Mouse (Mus musculus) urinary bladder, adult 18-20 months (tissue): ENCODE measurements around the gene Gnas.

Experiments used
- DNase-seq, 2 experiments: peaks; one replicate each; pipeline ENCODE4 v3.0.0; 2022; ENCODE audit warnings: low spot score in 2 of 2, mixed read lengths in 2 of 2

Gnas gene

DNA sequence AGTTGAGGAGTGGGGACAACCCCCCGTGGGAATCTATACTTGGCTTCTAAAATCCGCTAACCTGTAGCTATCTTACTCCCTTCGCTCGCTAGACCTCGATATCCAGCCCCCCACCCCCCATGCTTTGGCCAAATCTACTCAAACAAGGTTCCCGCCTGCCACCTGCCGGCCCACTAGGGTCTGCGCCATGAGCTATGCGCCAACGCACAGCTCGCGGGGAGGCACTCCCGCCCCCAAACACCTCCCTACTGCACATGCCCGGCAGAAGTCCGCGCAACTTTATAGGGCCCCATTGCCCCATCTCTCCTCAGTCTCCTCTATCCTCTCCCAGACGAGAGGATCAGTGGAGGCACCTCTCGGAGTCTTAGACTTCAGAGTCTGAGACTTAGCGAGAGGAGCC, at the start of gene Gnas:
Gene Gnas (plus strand): TSS at position 310 of the 400 bp plus-strand sequence.
- DNase-seq: no peak

DNA sequence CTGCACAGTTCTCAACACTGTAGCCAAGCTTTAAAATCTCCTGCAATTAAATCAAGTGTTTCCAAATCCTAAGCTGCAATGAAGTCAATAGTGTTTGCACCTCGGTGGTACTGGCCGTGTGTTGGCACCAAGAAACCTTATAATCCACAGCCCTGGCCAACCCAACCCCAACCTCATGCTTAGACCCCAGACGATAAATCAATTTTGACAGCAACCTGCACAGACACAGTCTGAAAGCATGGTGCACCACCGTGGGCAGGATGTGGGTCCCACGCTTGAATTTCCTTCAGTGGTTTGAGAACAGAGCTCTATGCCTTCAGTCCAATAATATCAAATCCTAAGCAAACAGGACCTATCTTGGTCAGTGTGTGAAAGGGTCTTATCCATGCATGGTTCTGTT, 41.7 kb upstream of the Gnas start:
- no peak for DNase-seq

DNA sequence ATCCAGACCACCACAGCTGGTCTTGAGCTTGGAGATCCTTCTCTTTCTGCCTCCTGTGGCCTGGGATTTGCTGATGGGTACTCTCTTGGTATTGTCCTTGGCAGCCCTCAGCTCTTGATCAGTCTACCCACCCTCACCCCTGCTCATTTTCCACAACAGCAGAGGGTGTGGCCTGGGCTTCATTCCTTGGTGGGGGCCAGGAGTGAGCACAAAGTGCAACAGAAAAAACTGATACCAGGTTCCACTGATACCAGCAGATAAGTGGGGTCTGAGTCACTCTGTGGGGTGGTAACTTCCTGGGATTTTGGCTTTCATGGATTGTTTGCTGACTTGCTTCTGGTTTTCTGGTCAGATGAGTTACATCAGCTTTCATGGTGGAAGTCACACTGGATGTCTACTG, 32.2 kb upstream of the Gnas start:
- DNase-seq: no peak

DNA sequence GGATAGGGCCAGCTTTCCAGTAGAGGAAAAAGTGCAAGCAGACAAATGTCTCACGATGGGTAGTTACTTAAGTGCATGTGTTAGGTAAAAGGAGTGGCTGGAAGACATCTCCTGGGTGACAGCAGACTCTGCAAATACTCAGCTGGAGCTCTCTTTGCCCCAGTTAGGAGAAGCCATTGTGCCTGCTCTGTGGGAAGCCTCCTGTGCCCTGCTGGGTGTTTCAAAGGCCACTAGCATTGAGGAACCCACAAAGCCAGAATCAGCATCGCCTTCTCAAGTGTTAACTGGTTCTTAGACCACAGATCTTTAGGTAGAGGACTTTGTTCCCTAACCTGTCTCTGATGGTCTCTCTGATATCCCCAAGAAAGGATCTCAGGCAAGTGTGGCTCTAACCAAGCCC, 26.8 kb upstream of the Gnas start:
- no peak for DNase-seq

DNA sequence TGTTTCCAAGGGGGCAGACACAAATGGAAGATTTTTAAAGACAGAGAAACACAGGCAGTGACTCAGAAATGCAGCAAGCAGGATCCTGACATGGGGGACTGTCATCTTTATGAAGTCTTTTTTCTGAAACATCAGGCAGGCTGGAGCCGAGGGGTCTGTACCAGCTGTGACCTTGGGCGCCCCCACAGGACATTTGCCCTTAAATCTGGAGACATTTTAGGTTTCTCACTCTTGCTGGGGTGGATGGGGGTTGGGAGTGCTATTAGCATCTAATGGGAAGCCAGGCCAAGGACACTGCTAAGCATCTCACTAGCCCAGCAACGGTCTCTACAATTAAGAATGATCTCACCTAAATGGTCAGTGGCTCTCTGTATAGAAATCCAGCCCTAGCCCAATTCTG, 24.1 kb upstream of the Gnas start:
- no peak for DNase-seq

DNA sequence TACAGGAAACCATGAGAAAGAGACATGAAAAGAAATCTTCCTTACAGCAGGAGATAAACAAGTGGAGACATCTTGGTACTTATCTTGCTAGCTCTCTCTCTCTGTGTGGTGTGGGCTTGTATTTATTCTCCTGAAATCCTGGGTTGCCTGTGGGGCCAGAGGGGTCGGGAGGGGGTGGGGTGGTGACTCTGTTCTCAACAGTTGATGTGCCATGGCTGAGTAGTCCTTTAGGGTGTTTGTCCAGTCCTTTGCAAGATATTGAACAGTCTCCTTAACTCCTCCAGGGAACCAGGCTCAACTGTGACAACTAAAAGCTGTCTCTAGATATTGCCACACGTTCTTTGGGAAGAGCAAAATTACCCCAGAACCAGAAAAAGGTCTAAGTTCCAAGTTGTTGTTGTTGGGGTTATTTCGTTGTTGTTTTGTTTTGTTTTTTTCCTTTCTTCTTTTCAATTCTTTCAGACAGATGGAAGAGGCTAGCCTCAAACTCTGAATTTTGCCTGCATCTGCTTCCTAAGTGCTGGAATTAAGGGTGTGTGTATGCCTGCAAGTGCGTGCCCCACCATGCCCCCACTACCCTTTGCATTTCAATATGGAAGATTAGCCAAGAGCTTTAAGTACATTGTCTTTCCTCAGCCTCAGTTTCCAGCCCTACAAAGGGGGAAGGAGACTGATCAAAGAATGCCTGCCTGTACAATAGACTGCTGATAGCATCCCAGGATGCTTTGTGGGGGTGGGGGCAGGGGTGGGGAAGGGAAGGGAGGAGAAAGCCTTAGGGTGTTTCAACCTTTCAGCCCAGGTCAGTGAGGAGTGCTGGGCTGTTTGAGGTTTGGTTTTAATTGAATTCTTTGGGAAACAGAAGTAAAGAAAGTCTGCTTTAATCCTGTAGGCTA, 23.0 kb upstream of the Gnas start:
- DNase-seq: no peak

DNA sequence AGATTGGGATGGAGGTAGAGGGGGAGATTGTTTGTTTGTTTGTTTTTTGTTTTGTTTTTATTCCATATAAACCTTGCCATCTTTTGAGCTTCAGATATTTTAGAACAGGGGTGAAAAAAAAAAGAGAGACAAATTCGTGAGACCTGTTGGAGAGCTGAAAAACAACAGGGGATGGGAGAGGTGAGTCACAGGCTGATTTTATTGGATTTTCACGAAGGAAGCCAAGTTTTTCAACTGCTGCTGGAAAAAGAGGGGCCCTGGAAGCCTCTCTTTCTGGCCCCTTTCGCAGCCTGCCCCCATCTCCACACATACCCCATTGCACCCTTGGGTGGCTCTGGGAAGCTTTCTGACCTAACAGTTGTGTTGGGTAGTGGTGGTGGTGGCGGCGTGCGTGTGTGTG, 22.3 kb upstream of the Gnas start:
- no peak for DNase-seq

DNA sequence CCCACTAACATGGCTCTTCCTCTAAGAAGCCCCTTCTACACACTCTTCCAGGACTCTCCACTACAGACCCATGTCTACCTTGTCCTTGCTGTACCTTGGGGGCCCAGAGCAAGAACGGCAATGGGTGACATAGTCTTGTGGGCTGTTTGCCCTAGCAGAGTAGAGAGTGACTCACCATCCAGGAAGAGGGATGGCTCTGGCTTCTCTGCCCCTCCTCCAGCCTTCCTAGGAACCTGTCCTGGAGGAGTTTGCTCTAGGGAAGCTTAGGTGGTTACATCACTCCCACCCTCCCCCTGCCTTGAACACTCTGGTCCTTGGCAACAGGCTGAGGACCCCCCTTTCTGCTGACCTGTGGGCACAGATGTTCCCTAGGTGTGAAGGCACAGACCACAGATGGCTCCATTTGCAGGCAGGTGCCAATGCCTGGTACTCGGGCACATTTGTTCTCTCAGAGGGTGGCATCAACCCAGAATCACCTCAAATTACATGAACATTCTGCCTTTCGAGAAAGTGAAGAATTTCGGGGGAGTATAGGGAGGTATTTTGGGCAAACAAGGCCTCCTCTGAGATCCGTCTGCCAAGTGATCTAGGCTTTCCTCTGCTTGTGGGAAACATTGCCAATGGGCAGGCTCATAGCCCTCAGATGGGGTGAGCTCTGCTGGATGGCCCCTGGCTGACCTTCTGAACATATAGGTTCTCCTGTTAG, 20.9 kb upstream of the Gnas start:
- DNase-seq: no peak

DNA sequence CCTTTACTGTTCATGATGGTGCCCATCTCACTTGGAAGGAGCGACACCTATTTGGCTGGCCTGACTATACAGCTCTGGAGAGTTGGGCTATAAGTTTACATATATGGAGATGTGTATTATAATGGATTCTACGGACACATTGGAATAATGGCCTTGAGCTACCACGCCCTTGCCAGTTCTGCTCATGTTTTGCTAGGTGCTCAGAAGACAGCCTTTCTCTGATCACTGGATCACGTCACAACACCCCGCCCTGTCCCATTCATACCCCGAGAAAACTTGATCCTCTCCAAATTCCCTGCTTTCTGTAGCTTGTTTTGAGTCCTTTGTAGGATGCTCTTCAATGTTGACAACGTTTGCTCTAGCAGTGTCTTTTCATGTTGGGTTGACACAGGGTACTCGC, 19.9 kb upstream of the Gnas start:
- no peak for DNase-seq

DNA sequence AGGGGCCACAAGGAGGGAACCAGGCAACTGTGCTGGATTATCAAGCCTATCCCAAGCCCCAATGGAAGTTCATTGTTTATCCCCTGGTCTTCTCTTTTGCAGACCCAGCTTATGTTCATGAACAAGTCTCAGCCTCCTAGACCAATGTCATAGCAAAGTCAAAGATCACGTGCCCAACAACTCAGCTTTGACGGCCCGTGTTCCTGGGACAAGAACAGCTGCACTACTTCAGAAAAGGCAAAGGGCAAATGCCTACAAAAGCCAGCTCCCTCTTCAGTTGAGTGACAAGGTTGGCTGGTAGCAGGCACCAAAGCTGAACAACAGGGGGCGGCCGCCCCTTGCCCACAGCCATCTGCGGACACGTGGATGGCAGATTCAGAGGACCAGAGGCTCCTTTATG, 13.7 kb upstream of the Gnas start:
- DNase-seq: no peak

DNA sequence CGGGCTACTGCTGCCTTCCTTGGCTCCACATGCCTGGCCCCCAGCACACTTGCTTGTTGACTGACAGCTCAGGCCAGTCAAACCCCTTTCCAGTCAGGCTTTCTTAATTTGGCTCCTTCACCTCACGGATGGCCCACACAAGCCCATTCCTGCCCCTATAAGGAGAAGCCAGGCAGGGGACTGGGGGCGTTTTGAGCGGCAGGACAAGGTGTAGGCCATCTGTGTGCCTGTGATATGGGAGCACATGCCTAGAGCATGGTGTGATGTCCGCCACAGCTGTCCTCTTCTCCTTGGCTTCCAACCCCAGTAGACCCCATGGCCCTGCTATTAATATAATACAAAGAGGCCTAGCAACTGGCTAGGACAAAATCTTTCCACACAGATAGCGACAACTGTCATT, 12.7 kb upstream of the Gnas start:
- DNase-seq: no peak

DNA sequence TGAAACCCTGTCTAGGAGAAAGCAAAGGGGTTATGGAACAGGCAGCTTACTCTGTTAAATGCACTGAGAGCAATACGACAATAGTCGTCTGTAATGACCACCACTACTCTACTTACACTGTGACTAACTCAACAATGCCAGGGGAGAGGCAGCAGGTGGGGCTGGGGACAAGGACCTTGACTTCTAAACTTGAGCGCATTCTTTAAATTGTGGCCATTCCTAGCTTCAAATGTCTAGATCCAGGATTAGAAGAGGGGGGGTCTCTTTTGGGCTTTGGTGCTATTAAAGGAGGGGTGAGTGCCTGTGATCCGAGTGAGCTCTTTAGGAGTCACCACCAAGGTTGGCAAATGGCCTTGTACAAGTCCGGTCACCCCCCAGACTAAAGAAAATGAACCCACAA, 11.0 kb upstream of the Gnas start:
- DNase-seq: no peak

DNA sequence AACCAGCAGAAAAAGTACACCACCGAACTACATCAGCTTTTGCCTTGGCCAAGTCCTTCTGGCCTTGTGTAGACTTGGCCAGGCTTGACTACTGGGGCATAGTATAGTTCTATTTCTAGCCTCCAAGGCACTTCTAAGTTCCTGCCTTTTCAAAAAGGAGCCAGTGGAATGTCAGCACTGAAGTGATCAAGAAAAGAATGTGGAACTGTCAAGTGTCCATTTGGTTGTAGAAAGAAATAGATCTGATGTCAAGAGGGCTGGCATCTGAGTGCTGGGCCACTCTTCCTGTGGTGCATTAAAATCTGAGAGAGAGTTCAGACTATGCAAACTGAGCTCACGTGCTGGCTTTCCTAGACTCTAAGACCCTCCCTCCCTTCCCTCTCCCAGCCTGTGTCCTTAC, 10.2 kb upstream of the Gnas start:
- no peak for DNase-seq

DNA sequence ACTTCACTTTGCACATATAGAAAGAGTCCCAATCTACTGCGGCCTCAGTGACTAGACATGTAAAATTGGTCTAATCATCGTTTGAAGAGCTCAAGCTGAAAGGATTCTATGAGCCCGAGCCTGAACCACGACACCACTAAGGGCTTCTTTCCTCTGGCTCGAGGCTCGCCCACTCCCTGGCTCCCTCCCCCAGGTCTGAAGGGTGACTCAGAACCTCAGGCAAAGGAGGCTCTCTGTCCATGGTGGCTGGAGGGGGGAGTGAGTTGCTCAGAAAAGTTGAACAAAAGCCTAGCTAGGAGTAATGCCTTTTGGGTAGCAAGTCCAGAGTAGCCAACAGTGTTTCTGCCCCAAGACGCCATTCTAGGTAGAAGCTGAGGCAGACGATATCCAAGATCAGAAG, 4.3 kb upstream of the Gnas start:
- DNase-seq: no peak

DNA sequence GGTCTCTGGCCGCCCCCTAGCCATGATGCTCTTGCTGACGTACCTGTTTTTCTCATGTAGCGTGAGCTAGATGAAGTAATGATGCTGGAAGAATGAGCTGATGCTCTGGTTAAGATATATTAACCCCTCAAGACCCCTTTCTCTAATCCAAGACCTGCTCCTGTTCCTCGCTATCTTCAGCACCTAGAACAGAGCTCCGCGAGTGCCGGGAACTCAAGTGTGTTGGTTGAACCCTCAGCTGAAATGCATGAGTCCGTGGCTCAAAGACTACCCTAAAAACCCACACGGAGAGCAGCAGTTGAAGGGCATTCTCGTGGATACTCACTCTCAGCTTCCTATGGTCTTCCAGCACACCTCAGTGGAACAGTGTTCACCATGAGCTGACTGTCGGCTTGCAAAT, 779 bp upstream of the Gnas start:
- no peak for DNase-seq

DNA sequence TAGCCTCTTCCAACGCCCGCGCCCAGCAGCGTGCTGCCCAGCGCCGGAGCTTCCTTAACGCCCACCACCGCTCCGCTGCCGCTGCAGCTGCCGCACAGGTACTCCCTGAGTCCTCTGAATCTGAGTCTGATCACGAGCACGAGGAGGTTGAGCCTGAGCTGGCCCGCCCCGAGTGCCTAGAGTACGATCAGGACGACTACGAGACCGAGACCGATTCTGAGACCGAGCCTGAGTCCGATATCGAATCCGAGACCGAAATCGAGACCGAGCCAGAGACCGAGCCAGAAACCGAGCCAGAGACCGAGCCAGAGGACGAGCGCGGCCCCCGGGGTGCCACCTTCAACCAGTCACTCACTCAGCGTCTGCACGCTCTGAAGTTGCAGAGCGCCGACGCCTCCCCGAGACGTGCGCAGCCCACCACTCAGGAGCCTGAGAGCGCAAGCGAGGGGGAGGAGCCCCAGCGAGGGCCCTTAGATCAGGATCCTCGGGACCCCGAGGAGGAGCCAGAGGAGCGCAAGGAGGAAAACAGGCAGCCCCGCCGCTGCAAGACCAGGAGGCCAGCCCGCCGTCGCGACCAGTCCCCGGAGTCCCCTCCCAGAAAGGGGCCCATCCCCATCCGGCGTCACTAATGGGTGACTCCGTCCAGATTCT, 812 bp downstream of the Gnas start:
- DNase-seq: no peak

DNA sequence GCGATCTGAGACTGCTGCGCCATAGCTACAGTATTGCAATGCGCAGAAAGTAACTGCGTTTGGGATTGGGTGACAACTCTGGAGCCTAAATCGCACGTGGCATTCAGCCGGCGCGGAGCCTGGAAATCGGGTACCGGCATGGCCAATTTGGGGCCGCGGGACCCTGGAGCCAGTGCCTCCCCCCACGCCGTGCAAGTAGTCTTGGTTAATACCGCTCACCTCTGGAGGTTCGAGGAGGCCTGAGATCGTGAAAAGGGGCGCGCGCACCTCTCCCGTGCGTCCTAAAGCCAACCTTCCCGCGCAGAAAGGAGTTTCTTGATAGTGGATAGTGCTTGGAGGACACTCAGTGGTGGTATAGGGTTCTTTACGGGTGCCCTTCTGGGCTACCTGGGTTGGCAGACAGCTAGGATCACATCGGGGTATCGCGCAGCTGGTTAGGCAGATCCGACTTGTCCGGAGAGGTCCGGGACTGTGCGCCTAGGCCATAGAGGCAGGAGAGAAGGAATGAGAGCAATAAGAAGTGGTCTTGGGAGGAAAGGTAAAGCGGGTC, 1.9 kb downstream of the Gnas start:
- no peak for DNase-seq

DNA sequence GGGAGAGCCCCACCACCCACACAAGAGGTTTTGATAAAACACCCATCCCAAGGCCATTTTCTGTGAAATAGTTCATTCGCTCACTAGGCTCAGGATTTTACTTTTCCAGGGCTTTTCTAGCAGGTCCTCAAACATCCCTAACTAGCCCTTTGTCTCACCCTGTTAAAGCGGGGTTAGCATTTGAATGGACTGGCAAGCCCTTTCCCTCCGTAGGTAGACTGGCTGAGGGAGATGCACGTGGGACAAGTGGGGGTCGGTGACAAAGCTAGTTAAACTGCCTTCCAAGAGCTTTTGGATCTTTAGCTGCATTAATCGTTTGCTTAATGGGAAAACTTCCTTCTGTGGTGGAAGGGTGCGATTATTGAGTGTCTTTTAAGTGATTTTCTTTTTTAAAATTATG, 3.8 kb downstream of the Gnas start:
- DNase-seq: no peak

DNA sequence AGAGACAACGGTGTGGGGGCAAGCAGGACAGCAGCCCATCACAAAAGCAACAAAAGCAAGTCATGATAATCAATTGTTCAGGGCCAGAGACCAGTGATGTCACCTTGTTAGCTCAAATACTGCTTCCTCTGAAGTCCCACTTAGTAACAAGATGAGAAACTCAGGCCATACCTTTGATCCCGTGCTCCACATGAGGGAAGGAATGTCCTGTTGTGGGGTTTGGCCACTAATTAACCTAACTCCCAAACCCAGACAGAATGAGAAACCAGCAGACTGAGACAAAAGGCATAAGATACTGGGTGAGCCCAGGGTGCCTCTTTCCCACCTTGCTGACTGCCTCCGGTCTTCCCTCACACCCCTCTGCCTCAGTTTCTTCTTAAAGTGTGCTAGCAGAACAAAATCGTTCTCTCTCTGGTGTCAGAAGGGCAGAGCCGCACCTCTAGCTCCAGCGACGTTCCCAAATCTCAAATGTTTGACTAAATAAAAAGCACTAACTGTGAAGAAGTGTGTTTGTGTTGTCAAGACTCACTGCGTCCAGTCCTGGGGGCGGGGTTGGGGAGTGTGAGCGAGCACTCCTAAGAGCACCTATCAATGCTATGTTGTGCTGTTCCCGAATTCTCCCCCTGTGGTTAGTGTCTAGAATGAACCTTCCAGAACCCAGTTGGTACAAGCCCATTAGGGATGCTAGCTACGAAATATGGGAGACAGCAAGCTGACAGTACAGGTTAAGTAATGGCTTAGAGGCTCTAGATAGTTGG, 4.7 kb downstream of the Gnas start:
- DNase-seq: no peak

DNA sequence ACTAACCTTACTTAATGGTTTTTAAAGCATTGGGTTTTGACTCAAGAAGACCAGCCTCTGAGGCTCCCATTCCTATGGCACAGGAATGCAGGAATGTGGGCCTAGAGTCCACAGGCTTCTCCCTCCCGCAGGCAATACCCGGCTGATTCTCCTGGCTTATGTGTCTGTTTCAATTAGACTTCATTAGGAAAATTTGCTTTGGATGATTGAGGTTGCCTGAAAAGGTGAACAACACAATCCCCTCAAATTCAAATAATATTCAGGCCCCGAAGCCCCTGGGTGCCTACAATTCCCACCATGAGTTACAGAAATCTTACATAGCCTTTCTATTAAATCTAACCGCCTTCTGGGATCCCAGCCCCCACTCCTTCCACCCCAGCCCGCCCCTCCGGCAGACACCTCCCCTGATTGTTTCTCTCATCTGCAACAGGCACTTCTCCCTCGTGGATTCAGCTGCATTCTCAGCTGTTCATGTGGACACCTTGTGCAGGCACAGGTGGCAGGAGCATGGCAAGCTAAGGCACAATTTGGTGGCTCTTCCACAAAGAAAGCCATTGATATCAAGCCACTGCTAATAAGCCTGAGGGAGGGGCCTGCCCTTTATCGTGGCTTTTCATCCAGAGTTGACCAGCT, 7.0 kb downstream of the Gnas start:
- no peak for DNase-seq

DNA sequence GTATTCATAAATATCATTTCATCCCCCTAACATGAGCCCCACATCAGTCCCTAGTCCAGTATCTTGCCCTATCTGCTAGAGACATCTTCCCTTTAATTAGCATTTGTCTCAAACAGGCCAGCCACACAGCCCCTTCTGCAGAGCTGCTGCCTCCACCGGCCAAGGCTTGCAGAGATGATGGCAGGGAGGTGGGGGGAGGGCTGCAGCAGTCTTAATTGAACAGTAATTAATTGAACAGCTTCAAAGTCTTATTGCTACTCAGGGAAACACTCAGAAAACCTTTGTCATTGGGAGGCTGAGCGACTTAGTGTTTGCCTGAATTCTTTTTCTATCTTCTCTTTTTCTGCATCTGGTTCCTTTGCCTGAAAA, 7.5 kb downstream of the Gnas start:
- no peak for DNase-seq
